Mouse (Mus musculus) induced T-regulatory cell, adult 2 months (primary cell): ENCODE data around the gene Wbp1.

Source experiments
- DNase-seq: peaks from one replicate; pipeline ENCODE4 v3.0.0-alpha.2; 2012; ENCODE audit warnings: low read depth

The Wbp1 gene

GRCm38 (mm10) chr6:83116373-83117164 is 4.8 kb downstream of the Wbp1 start:
- DNase-seq: no peak

GRCm38 (mm10) chr6:83115682-83116372 is 5.5 kb downstream of the Wbp1 start:
- DNase-seq: peak; percentile 73

GRCm38 (mm10) chr6:83115011-83115671 is 6.2 kb downstream of the Wbp1 start, which contains the start of gene Mogs:
TSS of gene Mogs (plus strand) at chr6:83115496.
- DNase-seq: peak; percentile 95

GRCm38 (mm10) chr6:83111510-83112136 is 9.7 kb downstream of the Wbp1 start:
- DNase-seq: no peak

- peak; percentile 81 for DNase-seq
Measured at GRCm38 (mm10) chr6:83108762-83109668, 12.3 kb downstream of the Wbp1 start, which contains the start of gene Mrpl53. TSS of gene Mrpl53 (plus strand) at chr6:83109040.

- peak; percentile 90 for DNase-seq
Measured at GRCm38 (mm10) chr6:83107566-83108400, 13.6 kb downstream of the Wbp1 start.

GRCm38 (mm10) chr6:83104158-83104557 is 17.2 kb downstream of the Wbp1 start:
- no peak for DNase-seq

GRCm38 (mm10) chr6:83103130-83103650 is 18.2 kb downstream of the Wbp1 start:
- DNase-seq: no peak

- peak; percentile 81 for DNase-seq
Measured at GRCm38 (mm10) chr6:83101688-83102556, 19.4 kb downstream of the Wbp1 start.

GRCm38 (mm10) chr6:83101316-83101687 is 20.1 kb downstream of the Wbp1 start, which contains the start of the genes Ccdc142 and Gm42688:
TSS of gene Ccdc142 (plus strand) at chr6:83101601.
TSS of gene Gm42688 (plus strand) at chr6:83101617.
- peak; percentile 95 for DNase-seq

- no peak for DNase-seq
Measured at GRCm38 (mm10) chr6:83098411-83098810, 22.9 kb downstream of the Wbp1 start.

- DNase-seq: peak; percentile 83
Measured at GRCm38 (mm10) chr6:83095968-83096367, 25.4 kb downstream of the Wbp1 start.

GRCm38 (mm10) chr6:83092416-83093127 is 28.8 kb downstream of the Wbp1 start:
- DNase-seq: no peak

GRCm38 (mm10) chr6:83087926-83088260 is 33.5 kb downstream of the Wbp1 start:
- DNase-seq: no peak

- no peak for DNase-seq
Measured at GRCm38 (mm10) chr6:83087205-83087925, 34.0 kb downstream of the Wbp1 start.

- DNase-seq: no peak
Measured at GRCm38 (mm10) chr6:83086121-83087035, 35.0 kb downstream of the Wbp1 start, which contains the start of gene Lbx2. TSS of gene Lbx2 (plus strand) at chr6:83086367.
